Mouse (Mus musculus): Measurements from ENCODE around the gene Gm4312.
"Not testable (repeated sequence)": the region's sequence is repeated elsewhere in the genome, so short reads cannot be mapped to it uniquely, and the experiment has no call there.

DNA sequence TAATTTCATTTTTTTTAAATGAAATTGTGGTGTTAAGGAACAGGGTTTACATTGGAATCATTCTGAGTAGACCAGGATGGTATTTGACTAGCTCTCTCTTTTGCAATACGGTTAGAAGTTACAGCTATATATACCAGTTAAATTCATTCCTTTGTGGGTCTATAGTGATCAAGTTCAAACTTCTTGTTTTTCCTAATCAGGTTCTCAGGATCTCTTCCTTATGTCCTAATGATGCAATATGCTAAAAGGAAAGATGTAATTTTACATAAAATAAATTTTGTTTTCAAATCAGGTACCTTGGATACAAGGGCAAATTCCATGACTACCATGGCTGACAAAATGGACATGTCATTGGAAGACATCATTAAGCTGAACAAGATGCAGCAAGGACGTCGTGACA is 31.6 kb downstream of the Gm4312 start, which contains the start of gene Gm4305:
- not testable (repeated sequence) for TF ChIP-seq CTCF (IDR thresholded peaks at IDR 0.05; ENCODE audit: control insufficient read depth, insufficient read depth, insufficient replicate concordance, low read depth, low read length); POLR2A (IDR thresholded peaks at IDR 0.05; ENCODE audit: control insufficient read depth, low read depth, low read length)
